Mouse (Mus musculus) hindbrain, embryonic 14.5 days (tissue): ENCODE data around the gene Ndufaf8. TPM values are rescaled to one million over a fixed set of nuclear protein-coding genes. Genes with fewer than 3 reads are reported as not detected.

Source experiments
- ATAC-seq: fragments of 200-750 bp; cut with Nextera tagmentation; 2 replicates; pipeline ENCODE4 v1.8.0; 2017; ENCODE audit warnings: moderate number of reproducible peaks, mild to moderate bottlenecking, moderate TSS enrichment, moderate library complexity; ENCODE audit not compliant: low FRiP score
- DNase-seq: peaks from one replicate; pipeline ENCODE4 v3.0.0-alpha.2; 2015; ENCODE audit warnings: low spot score
- H3K27ac ChIP-seq: fragments of 300-500 bp; sonication (generic); 2 replicates; pipeline ENCODE4 v1.5.1; 2014; ENCODE audit warnings: mild to moderate bottlenecking, moderate library complexity
- H3K27me3 ChIP-seq: fragments of 300-500 bp; sonication (generic); 2 replicates; pipeline ENCODE4 v1.6.1; 2014; ENCODE audit warnings: mild to moderate bottlenecking, low read length, mixed read lengths; ENCODE audit not compliant: control insufficient read depth, insufficient read depth
- H3K36me3 ChIP-seq: fragments of 300-500 bp; sonication (generic); replicated peaks from 2 replicates; pipeline ENCODE4 v1.6.1; 2014; ENCODE audit not compliant: control insufficient read depth, insufficient read depth
- H3K4me1 ChIP-seq: fragments of 300-500 bp; sonication (generic); replicated peaks from 2 replicates; pipeline ENCODE4 v1.6.1; 2014; ENCODE audit warnings: antibody characterized with exemption, low read length, mixed read lengths; ENCODE audit not compliant: control insufficient read depth, insufficient read depth
- H3K4me2 ChIP-seq: fragments of 300-500 bp; sonication (generic); replicated peaks from 2 replicates; pipeline ENCODE4 v1.6.1; 2014; ENCODE audit warnings: mild to moderate bottlenecking, moderate library complexity
- H3K4me3 ChIP-seq: fragments of 300-500 bp; sonication (generic); replicated peaks from 2 replicates; pipeline ENCODE4 v1.5.1; 2014; ENCODE audit warnings: mild to moderate bottlenecking, low read length
- H3K9ac ChIP-seq: fragments of 300-500 bp; sonication (generic); 2 replicates; pipeline ENCODE4 v1.6.1; 2014
- H3K9me3 ChIP-seq: fragments of 300-500 bp; sonication (generic); 2 replicates; pipeline ENCODE4 v1.6.1; 2016; ENCODE audit warnings: low read length; ENCODE audit not compliant: control insufficient read depth
- WGBS: fragments of 180-500 bp; shearing (Covaris S2); extraction: QIAGEN DNeasy Blood & Tissue Kit; methylation state at CpG from one replicate; pipeline ENCODE4 v1.1.7; 2014; 5-methylcytosine and 5-hydroxymethylcytosine counted together
- polyA plus RNA-seq: library from polyadenylated mRNA; unstranded; fragments of >200 nt; fragmentation: Nextera tagmentation; extraction: Ambion mirVana; gene quantifications from 2 replicates; pipeline ENCODE4 v1.2.1, GENCODE M21; 2014

Gene Ndufaf8
- polyA plus RNA-seq, 1 experiment from 2014 or later, result 62.8 TPM

GRCm38 (mm10) chr11:120107796-120108195 lies 9.1 kb downstream of the Ndufaf8 start:
- Histone ChIP-seq H3K9ac (no peak overlapping the region), H3K36me3 (peaks cover 50% of the 10 kb centered on the region), H3K4me1 (no peaks in the 10 kb centered on the region; the same call in 1 of the 2 replicates), H3K9me3 (no peaks in the 10 kb centered on the region), H3K27me3 (no peaks in the 10 kb centered on the region), H3K27ac (no peak overlapping the region), H3K4me3 (no peak overlapping the region), H3K4me2 (no peak overlapping the region)
- DNase-seq (no peak), ATAC-seq (no peak)
- 82% methylated on average over 9 of the region's 9 CpGs for WGBS

DNA sequence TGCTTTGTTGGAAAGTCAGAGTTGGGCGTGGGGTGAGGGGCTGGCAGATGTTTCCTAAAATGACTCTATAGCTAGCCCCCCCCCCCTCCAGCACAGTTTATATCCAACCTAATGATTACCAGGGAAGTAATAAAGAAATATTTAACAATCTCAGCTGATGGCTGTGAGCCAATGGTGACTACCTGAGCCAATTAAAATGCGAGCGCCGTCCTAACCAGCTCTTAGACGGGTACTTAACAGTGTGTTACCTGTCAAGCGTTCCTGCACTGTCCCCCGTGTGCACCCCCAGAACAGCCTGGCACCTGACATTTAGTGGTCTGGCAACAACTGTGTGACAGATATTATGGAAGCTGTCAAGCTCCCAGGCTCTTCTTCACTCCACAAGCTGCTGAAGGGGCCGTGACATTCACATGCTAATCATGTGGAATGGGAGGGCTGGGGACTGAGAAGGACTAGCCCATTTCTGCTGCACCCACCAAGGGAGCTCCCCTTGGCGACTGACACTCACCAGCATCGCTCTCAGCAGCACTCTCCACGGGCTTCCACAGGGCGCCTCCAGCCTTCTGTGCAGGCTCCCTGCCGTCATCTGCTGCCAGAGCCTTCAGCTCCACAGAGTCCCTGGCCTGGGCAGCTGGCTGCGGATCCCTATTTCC lies 11.0 kb downstream of the Ndufaf8 start:
- H3K4me1 ChIP-seq, result no peaks in the 10 kb centered on the region; the same call in 1 of the 2 replicates
- peaks cover 42% of the 10 kb centered on the region for H3K36me3 ChIP-seq
- H3K27ac ChIP-seq, result no peak overlapping the region
- H3K27me3 ChIP-seq, result no peaks in the 10 kb centered on the region
- H3K4me3 ChIP-seq, result no peak overlapping the region
- no peak overlapping the region for H3K4me2 ChIP-seq
- no peaks in the 10 kb centered on the region for H3K9me3 ChIP-seq
- H3K9ac ChIP-seq, result no peak overlapping the region
- no peak for DNase-seq
- WGBS, result 71% methylated on average over 14 of the region's 14 CpGs
- no peak for ATAC-seq

- ATAC-seq, result no peak
- no peak overlapping the region for H3K27ac ChIP-seq
- WGBS, result 68% methylated on average over 7 of the region's 7 CpGs
Measured at GRCm38 (mm10) chr11:120110554-120110953, 11.8 kb downstream of the Ndufaf8 start.

DNA sequence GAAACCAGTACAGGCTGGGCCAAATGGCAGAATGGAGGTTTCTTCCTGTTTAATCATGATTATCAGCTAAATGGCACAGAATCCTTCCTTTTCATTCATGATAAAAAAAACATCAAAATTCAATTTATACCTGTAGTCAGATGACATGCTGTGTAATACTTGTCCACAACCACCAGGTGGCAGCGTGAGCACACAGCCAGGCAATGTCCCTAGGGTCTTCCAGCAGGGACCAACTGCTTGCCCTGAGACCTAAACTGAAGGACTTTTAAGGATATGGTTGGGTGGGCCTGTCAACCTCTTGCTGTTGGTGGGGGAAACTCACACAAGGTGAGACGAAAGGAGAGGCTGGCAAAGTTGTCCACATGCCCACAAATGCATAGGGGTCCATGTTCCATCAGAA lies 12.3 kb downstream of the Ndufaf8 start:
- H3K27me3 ChIP-seq, result no peaks in the 10 kb centered on the region
- no peak overlapping the region for H3K4me2 ChIP-seq
- WGBS, result 6% methylated on average over 2 of the region's 2 CpGs
- H3K4me3 ChIP-seq, result no peak overlapping the region
- H3K36me3 ChIP-seq, result peaks cover 32% of the 10 kb centered on the region
- ATAC-seq (no peak), DNase-seq (peak; percentile 84)
- no peaks in the 10 kb centered on the region; the same call in 1 of the 2 replicates for H3K4me1 ChIP-seq
- no peaks in the 10 kb centered on the region for H3K9me3 ChIP-seq
- H3K27ac ChIP-seq, result peak overlapping the region; percentile 60; the same call in 1 of the 2 replicates
- H3K9ac ChIP-seq, result 0 out of 2 replicates have a peak overlapping the region, but pooled peaks have one; percentile 14

More at GRCm38 (mm10) chr11:120110554-120110953, 11.8 kb downstream of the Ndufaf8 start:
- peaks cover 35% of the 10 kb centered on the region for H3K36me3 ChIP-seq
- no peaks in the 10 kb centered on the region; the same call in 1 of the 2 replicates for H3K4me1 ChIP-seq
- no peaks in the 10 kb centered on the region for H3K9me3 ChIP-seq
- H3K4me3 ChIP-seq, result no peak overlapping the region
- H3K4me2 ChIP-seq, result no peak overlapping the region
- DNase-seq, result no peak
- no peaks in the 10 kb centered on the region for H3K27me3 ChIP-seq
- H3K9ac ChIP-seq, result 0 out of 2 replicates have a peak overlapping the region, but pooled peaks have one; percentile 14

DNA sequence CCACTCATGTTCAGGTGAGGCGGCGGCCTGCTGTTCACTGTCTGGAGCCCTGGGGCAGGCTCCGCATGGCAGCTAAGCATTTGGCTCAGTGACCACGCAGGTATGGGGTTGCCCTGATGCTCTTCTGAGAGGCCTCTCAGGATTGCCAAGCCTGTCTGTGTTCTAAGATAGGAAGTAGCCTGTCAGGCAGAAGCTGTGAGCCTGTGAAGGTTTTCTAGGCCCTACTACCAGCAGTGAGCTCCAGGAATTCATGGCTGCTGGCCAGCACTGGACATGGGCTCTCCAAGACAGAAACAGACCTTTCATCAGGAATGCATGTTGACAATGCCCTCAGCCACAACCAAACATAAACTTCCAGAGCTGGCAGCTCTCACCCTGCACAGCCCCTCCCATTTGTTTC lies 13.4 kb downstream of the Ndufaf8 start:
- no peak for ATAC-seq
- no peaks in the 10 kb centered on the region for H3K9me3 ChIP-seq
- H3K27me3 ChIP-seq, result no peaks in the 10 kb centered on the region
- H3K36me3 ChIP-seq, result peaks cover 37% of the 10 kb centered on the region
- no peak for DNase-seq
- no peaks in the 10 kb centered on the region; the same call in 1 of the 2 replicates for H3K4me1 ChIP-seq
- H3K4me3 ChIP-seq, result no peak overlapping the region
- 86% methylated on average over 4 of the region's 4 CpGs for WGBS
- 0 out of 2 replicates have a peak overlapping the region, but pooled peaks have one; percentile 5 for H3K27ac ChIP-seq
- no peak overlapping the region for H3K4me2 ChIP-seq
- H3K9ac ChIP-seq, result no peak overlapping the region

DNA sequence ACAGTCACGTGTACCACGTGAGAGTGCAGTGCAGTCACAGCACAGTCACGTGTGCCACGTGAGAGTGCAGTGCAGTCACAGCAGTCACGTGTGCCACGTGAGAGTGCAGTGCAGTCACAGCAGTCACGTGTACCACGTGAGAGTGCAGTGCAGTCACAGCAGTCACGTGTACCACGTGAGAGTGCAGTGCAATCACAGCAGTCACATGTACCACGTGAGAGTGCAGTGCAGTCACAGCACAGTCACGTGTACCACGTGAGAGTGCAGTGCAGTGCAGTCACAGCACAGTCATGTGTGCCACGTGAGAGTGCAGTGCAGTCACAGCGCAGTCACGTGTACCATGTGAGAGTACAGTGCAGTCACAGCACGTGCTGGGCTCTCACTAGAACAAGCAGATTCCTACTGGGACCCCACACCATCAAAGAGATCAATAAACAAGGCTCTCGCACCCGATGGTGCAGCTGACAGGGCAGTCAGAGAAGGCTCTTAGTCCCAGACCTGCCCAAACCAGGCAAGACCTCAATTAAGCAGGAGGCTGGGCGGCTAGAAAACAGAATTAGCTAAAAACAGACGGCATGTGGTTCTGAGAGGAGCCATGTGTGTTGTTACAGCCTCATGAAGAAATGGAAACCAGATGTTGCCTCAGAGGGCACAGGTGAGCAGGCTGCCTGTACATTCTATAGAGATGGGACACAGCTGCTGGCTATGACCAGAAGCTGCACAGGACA lies 15.9 kb downstream of the Ndufaf8 start:
- H3K4me1 ChIP-seq, result no peaks in the 10 kb centered on the region; the same call in 1 of the 2 replicates
- H3K4me2 ChIP-seq, result no peak overlapping the region
- 93% methylated on average over 21 of the region's 21 CpGs for WGBS
- ATAC-seq (no peak), DNase-seq (no peak)
- H3K4me3 ChIP-seq, result no peak overlapping the region
- no peaks in the 10 kb centered on the region for H3K9me3 ChIP-seq
- no peak overlapping the region for H3K9ac ChIP-seq
- no peak overlapping the region for H3K27ac ChIP-seq
- no peaks in the 10 kb centered on the region for H3K27me3 ChIP-seq
- peaks cover 32% of the 10 kb centered on the region for H3K36me3 ChIP-seq

- Histone ChIP-seq H3K4me3 (no peak overlapping the region), H3K9me3 (no peaks in the 10 kb centered on the region), H3K27me3 (no peaks in the 10 kb centered on the region), H3K4me2 (no peak overlapping the region), H3K4me1 (peaks cover 6% of the 10 kb centered on the region; the same call in 1 of the 2 replicates), H3K36me3 (peaks cover 24% of the 10 kb centered on the region), H3K9ac (no peak overlapping the region), H3K27ac (no peak overlapping the region)
- DNase-seq (no peak), ATAC-seq (no peak)
- 97% methylated on average over 2 of the region's 2 CpGs for WGBS
Measured at GRCm38 (mm10) chr11:120117626-120118025, 18.9 kb downstream of the Ndufaf8 start.

- no peak overlapping the region for H3K4me3 ChIP-seq
- no peak overlapping the region for H3K9ac ChIP-seq
- peaks cover 6% of the 10 kb centered on the region; the same call in 1 of the 2 replicates for H3K4me1 ChIP-seq
- H3K4me2 ChIP-seq, result no peak overlapping the region
- H3K27ac ChIP-seq, result no peak overlapping the region
- 98% methylated on average over 7 of the region's 7 CpGs for WGBS
- no peaks in the 10 kb centered on the region for H3K27me3 ChIP-seq
- no peaks in the 10 kb centered on the region for H3K9me3 ChIP-seq
- H3K36me3 ChIP-seq, result peaks cover 29% of the 10 kb centered on the region
- no peak for DNase-seq
- no peak for ATAC-seq
Measured at GRCm38 (mm10) chr11:120119108-120119507, 20.4 kb downstream of the Ndufaf8 start.

GRCm38 (mm10) chr11:120119936-120120541 lies 21.3 kb downstream of the Ndufaf8 start:
- DNase-seq, result no peak

More at GRCm38 (mm10) chr11:120119936-120120541, 21.3 kb downstream of the Ndufaf8 start:
- 73% methylated on average over 10 of the region's 10 CpGs for WGBS
- peaks cover 35% of the 10 kb centered on the region for H3K36me3 ChIP-seq
- H3K27me3 ChIP-seq, result no peaks in the 10 kb centered on the region
- H3K9ac ChIP-seq, result no peak overlapping the region
- H3K9me3 ChIP-seq, result no peaks in the 10 kb centered on the region
- no peak for ATAC-seq
- H3K27ac ChIP-seq, result no peak overlapping the region
- H3K4me3 ChIP-seq, result no peak overlapping the region
- peaks cover 6% of the 10 kb centered on the region; the same call in 1 of the 2 replicates for H3K4me1 ChIP-seq
- no peak overlapping the region for H3K4me2 ChIP-seq
